Mouse (Mus musculus) urinary bladder, postnatal 25 days (tissue): ENCODE results near the gene Lgals1.
"Not testable (repeated sequence)": the region's sequence is repeated elsewhere in the genome, so short reads cannot be mapped to it uniquely, and the experiment has no call there.

Source experiments
- DNase-seq: peaks from one replicate; pipeline ENCODE4 v3.0.0; 2022; ENCODE audit warnings: low spot score

Lgals1 gene

DNA sequence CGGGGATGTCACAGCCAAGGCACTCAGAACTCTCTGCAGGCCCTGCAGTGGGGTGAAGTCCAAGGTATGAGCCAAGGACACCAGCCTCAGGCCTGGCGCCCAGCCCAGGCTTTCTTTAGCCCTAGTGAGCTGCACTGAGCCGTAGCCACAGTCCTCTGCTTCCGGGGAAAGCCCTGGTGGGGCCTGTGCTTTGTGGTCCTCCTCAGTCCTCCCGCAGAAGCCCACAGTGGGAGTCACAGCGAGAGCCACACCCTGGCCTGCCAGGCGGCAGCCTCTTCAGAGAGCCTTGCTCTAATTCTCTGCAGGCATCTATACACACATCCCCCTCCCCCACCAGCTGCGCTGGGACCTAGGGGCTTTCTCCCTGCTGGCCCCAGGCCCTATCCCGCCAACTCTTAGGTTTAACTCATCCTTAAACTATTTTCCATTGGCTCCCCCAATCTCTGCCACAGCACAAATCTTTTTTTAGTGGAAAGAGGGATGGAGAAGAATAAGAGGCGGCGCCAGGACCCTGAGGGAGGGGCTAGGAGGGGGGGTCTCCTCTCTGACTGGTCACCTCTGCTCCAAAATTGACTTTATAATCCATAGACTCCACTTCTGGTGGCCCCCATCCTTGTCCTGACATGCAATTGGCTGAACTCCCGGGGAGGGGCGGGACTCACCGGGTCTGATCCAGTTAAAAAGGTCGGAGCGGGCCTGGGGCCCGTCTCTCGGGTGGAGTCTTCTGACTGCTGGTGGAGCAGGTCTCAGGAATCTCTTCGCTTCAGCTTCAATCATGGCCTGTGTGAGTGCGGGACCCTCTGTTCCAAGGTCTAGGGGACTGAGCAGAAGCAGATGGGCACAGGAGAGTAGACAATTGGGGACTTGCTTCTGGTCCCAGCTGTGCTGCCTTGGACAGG lies at the start of gene Lgals1:
Gene Lgals1, plus strand, starts transcription at position 705 of the 899 bp plus-strand sequence.
- peak; percentile 81 for DNase-seq

DNA sequence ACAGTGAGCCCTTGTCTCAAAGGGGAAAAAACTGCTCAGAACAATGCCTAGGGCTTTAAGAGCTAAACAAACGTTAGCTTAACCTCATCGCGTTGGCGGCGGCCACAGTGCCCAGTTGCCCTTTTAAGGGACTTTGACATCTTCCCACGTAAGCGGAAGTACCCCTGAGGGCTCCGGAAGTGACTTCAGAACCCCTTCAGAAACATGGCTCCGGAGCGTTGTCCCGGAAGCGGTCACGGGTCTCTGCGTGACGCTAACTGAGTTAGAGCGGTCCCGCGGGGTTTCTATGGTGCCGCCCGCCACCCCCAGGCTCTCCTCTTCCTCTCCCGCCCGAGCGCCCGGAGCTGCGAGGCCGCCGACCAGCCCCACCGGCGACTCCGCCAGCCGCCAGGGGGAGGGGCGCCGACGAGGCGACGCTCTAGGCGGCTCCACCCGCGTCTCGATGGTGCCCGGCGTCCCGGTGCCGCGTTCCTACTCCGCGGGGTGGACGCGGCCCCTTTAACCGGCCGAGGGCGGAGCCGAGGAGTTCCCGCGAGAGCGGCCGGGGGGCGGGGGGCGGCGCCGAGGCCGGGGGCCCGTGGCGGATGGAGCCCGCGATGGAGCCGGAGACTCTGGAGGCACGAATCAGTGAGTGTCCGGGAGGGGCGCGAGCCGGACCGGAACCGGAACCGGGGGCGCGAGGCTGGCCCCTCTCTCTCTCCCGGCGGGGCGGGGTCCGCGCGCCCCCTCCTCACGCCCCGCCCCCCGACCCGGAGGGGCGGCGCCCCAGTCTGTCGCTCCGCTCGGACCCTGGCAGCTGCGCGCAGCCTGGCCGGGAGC lies 49.3 kb upstream of the Lgals1 start, which contains the start of gene Gga1:
Gene Gga1, plus strand, starts transcription at position 200 of the 819 bp plus-strand sequence.
- peak; percentile 87 for DNase-seq

DNA sequence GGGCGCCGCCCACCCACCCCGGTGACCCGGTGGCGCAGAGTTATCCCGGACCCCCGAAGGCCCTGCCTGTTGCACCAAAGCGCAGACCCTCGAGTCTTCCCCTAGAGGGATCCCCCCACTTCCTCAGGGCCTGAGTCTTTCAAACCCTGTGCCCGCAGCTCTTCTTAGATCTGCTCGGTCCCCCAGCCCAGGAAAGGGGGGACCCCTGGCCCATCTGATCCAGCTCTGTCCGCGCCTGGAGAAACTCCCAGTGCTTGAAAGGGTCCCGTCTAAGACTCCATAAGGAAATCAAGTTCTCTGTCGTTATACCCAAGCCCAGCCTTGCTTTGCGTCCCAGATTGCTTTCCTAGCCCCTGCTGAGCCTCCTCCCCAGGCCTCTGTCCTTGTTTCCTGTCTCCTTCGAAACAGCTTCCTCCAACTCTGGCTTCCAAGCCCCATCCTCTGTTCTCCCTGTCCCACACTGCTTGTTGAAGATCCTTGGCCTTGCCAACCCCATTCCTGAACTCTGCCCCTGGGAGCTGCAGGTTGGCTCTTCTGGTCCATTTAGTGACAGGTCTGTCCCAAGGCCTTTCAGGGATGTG lies 48.6 kb upstream of the Lgals1 start:
- no peak for DNase-seq

DNA sequence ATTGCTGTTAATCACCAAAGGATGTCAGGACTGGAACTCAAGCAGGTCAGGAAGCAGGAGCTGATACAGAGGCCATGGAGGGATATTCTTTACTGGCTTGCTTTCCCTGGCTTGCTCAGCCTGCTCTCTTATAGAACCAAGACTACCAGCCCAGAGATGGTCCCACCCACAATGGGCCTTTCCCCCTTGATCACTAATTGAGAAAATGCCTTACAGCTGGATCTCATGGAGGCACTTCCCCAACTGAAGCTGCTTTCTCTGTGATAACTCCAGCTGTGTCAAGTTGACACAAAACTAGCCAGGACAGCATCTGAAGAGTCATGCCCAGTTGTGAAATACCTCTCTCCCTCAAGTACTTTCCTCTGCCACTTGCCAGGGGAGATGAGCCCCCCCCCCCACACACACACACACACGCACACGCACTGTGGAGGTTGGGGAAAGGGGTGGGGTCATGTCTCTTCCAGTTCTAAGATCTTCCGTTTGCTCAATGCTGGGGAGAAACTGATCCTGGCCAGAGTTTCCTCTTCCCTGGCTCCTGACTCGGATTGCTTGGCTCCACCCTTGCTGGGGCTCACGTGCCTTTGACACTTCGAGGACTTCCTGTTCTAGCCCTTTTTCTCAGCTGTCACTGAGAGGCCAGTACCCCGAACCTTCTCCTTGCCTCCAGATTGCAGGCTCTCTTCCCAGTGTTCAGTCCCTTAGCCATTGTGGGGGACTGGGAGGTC lies 47.6 kb upstream of the Lgals1 start:
- not testable (repeated sequence) for DNase-seq

DNA sequence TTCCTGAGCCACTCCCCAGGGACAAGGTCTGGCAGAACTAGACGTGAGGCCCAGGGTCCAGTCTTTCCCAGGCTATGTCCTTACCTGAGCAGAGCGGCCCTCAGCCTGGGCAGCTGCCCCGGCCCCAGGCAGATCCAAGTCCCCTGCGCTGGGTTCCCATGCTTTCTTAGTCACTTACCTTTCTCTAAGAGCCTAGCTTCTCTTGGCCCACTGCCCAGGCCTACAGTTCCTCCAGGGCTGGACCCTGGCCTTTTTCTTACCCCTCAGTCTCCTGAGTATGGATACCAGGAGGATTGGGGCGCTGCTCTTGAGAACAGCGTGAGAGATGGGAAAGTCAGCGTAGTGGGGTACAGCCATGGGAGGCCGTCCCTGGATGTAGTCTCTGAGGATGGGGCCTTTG lies 46.1 kb upstream of the Lgals1 start:
- DNase-seq: no peak

DNA sequence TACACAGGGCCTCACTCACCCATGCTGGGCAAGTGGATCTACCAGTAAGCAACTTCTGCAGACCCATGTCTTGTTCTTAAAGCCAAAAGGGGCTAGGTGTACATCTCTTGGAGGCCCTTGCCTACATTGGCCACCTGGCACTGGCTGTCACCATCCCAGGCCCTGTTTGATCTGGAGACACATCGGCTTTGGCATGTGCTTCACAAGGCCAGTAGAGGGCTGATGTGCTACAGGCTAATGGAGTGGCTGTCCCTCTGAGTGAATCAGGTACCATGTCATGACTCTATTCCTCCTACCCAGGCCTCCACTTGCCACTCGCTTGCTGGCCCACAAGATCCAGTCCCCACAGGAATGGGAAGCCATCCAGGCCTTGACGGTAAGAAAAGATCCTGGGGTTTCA lies 44.7 kb upstream of the Lgals1 start:
- DNase-seq: no peak

DNA sequence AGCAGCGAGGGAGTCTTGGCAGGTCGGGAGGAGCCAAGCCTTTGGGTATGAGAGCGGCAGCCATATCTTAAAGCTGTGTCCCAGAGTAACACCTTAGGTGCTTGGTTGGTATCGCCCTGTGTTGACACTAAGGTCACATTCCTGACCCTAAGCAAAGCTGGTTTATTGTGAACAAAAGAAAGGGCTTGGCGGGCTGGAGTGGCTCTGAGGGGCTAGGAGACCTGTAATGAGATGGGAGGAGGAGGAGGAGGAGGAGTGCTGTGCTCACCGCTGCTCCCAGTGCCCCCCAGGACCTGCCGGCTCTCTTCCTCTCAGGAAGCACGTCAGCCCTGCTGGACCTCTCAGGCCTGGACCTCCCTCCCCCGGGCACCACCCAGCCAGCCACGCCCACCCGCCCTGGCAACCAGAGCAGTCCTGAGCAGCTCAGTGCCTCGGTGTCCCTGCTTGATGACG lies 37.1 kb upstream of the Lgals1 start:
- no peak for DNase-seq

DNA sequence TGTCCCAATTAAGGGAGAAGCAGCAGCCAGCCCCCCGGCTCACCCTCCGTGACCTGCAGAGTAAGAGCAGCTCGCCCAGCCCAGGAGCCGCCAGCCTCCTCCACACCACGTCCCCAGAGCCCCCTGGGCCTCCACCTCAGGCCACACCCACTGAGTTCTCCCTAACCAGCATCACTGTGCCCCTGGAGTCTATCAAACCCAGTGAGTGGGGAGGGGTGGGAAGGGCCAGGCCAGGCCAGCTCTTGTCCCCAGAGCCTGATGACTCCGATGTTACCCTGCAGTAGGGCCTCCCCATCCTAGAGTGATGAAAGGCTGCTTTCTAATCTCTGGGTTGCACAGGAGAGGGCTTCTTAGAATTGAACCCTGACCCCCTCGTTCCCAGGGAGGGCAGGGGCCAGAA lies 34.1 kb upstream of the Lgals1 start:
- no peak for DNase-seq

DNA sequence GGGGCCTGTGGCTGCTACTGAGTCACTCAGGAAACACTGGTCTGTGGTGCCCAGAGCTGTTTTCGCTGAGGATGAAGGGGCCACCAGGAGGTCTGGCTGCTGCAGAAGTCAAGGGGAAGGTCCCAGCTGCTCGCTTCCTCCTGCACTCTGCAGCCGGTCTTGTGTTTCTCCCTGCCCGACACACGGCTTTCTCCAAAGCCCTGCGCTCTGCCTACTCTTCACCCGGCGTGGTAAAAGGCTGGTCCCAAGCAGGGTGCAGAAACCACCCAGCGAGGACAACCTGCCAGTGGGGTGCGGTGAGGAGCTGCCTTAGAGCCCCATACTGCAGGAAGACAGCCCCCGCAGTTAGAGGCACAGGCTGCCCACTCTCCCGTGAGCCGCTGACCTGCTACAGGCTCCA lies 31.8 kb upstream of the Lgals1 start:
- DNase-seq: no peak

DNA sequence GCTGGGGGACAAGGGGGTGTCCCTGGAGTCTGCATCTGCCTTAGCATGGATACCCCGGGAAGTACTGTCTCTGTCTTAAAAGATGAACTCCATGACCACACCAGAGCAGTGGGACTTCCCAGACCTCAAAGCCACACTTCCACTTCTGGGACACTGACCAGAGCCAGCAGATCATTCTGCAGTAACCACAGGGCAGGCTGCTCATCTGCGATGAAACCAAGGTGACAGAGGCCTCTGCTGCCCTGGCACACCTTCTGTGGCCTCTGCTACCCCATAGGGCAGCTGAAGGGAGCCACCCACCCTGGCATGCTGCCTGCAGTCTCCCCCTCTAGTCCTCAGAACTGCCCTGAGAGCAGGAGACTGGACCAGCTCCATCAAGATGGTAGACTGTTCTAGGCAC lies 30.8 kb upstream of the Lgals1 start:
- no peak for DNase-seq

DNA sequence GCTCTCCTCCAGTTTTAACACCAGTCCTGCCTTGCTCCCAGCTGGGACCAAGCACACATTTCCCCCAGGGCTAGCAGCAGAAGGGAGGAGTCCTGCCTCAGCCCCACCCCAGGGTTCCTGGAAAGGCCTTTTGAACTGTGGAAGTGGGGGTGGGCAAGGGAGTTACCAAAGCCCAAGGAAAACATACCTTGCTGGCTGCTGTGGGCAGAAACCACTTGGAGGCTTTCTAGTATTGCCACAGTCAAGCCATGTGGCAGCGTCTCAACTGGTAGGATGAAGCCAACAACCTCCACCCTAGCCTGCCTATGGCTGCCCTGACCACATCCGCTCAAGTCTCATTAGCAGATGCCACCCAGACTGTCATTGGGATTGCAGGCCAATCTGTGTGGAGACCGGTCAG lies 30.4 kb upstream of the Lgals1 start:
- DNase-seq: no peak

DNA sequence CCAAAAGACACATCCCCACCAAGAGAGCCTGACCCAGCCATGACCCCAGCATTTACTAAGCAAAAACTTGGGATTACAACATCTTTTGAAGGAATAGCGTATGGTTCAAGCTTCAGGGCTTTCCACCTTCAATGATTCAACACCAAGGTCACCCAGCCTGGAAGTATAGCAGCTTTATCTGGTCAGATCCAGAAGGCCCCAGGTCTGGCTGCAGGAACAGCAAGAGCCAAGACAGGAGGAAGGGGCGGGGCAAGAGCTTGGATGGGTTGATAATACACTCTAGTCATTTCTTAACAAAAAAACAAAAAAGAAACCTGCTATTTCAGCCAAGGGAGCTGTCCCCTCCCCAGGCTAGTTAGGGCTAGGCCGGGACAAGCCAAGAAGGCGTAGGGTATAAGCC lies 29.0 kb upstream of the Lgals1 start:
- no peak for DNase-seq

DNA sequence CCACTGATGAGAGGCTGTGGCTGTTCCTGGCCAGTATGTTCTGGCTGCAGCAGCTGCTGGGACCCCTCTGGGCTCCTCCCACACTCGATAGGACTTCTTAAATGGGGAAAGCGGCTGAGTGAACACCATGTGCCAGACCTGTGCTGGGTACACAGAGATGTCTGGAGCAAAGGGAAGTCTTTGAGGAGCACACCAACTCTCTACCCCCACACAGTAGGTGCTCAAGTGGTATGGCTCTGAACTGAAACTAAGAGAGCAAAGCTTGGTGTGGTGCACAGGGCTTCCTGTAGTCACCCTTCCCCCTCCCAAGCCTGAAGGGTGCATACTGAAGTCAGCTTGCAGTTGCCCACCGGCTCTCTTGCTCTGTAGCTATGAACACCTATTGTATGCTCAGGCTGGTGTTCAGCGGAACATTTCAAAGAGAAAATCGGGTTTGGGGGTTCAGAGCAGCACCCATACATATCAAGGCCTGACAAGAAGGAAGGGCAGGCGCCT lies 28.0 kb upstream of the Lgals1 start:
- DNase-seq: no peak

DNA sequence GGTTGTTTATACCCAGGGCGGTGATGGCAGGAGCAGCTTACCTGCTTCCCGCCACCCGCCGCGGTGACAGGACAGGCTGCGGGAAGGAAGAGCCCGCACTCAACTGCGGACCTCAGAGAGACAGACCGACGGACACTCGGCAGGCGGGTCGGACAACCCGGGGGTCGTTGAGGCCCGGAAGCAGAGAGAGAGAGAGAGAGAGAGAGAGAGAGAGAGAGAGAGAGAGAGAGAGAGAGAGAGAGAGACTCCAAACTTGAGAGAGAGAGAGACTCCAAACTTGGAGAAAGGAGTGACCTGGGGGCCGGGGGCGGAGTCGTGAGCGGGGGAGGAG lies 27.2 kb upstream of the Lgals1 start, which contains the start of gene Gm49510:
Gene Gm49510, plus strand, starts transcription at position 259 of the 331 bp plus-strand sequence.
- DNase-seq: no peak

DNA sequence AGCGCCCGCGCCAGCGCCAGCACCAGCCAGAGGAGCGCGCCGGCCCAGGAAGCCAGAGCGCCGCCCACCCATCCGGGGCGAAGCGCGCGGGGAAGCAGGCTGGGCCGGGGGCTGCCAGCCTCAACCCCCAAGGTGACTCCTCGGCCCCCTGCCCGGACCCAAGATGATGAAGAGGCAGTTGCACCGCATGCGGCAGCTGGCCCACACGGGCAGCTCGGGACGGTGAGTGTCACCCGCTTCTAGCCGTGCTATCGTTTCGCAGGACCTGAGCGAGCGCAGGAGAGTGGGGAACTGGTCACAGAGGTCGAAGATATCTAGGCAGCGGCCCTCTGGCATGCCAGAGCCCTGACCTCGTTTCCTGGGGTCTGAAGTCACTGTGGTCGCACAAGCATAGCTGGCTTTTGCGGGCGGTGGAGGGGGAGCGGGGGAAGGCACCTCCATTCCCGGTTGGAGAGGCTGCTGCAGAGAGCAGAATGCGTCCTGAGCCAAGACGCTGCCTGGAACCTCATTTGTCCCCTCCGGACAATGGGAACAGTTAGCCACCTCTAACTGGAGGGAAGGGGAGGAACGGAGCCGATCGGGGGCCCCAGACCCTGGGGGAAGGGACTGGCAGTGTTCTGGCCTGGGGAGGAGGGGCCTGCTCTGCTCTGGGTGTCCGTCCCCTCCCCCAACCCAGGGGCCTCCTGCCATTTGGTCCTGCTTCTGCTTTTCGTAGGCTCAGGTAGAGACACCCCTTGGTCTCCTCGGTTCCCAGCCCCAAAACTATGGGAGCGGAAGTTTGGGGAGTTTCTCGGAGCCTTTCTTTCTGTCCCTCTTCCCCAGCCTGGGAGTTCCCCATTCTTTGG lies 26.6 kb upstream of the Lgals1 start, which contains the start of gene Sh3bp1:
Gene Sh3bp1, plus strand, starts transcription at position 29 of the 845 bp plus-strand sequence.
- peak; percentile 65 for DNase-seq

DNA sequence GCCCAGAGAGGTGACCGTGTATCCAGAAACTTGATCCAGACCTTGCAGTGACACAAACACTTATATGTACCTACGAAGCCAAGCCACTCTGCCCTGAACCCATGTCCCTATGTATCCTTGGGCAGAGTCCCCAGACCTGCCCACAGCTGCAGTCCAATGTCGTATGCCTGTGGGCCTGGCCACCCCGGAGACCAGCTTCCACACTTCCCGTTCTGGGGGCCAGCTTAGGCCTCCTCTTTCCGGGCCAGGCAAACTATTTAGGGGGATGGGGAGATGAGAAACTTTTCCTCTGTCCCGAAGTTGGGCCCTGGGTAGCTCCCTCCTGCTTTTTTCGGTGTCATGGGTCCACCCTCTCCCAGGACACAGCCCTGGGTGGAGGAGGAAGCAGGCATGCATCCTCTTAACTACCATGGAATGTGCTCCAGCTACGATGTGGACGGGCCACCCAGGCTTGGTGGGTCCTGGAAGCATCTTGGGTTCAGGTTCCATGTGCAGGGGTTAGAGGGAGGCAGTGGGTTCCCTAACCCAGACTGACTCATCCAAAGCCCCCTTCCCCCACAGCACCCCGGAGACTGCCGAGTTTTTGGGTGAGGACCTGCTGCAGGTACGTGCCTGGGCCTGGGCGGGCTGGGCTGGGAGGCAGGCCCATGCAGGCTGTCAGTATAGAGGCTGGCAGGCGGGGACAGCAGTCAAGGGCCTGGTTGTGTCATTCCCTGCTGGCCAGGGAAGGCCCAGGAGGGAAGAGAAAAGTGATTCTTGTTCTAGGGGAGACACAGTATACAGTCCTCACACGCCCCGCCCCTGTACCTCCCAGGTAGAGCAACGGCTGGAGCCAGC lies 25.7 kb upstream of the Lgals1 start:
- no peak for DNase-seq

DNA sequence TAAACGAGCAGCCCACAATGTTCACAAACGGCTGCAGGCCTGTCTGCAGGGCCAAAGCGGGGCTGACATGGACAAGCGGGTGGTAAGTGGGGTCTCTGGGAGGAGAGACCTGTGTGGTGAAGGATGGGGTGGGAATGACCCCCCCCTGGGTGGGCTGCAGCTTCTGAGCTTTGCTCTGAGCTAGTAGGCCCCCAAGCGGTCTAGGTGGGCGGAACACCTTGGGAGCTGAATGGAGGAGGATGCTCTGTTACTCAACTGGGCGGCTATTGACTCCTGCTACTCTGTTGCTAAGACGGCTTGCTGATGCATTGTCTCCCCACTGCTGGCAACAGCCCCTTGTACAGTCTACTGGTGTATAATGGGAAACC lies 25.1 kb upstream of the Lgals1 start:
- DNase-seq: no peak

DNA sequence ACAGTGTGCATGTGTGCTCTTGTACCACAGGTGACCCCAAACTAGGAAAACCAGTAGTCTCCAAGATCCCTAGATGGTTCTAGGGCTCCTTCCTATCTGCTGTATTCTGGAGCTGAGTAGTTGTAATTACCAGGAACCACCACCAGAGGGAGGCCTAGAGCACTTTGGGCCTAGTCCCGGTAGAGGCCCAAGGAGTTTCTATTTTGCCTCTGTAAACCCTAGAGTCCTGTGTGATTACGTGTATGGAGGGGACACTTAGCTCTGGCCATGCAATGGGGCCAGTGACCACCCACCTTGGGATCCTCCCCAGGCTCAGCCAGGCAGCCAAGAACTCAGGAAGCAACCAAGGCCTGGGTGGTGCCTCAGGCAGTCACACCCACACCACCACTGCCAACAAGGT lies 23.3 kb upstream of the Lgals1 start:
- peak; percentile 84 for DNase-seq

DNA sequence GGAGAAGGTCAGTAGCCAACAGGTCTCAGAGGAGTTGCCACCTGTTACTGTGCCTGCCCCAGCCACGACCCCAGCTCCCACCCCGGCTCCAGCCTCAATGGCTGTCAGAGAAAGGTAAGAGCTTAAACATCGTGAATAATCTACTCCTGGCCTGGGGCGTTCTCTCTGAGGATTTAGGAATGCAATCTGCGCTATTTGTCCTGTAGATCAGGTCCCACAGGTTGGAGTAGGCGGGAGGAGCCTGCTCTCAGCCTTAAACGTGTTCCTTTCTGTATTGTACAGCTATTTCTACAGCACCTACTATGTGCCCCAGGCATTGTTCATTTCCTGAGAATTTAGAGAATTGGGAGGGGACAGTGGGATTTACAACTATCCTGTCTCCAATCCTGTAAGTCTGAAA lies 18.1 kb upstream of the Lgals1 start:
- no peak for DNase-seq

DNA sequence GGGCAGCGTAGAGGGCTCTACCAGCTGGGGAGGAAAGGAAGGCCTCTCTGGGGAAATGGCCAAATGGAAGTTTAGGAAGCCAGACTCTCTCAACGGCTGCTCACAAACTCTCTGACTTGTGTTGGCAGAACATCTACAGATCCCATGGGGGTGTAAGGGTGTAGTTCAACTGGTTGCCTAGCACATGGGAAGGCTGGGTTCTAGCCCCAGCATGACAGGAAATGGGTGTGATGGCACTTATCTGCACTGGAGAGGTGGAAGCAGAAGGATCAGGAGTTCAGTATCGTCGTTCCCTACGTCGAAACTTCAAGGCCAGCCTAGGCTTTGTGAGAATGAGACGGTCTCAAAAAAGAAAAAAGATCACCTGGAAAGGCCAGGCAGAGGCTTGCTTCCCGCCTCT lies 17.5 kb upstream of the Lgals1 start:
- DNase-seq: no peak
